Mouse (Mus musculus): ENCODE data around the gene Gpr156. TPM values are rescaled to one million over a fixed set of nuclear protein-coding genes. Genes with fewer than 3 reads are reported as not detected.

Gpr156 gene
- polyA plus RNA-seq, 1 experiment from 2014 or later: 0.04 TPM

- in situ Hi-C loops (cut with MboI; ENCODE audit: low pct_unique_long_range_greater_than_20kb): no loop called here
- ChIA-PET CTCF (interaction anchor here (1.5 to 2.4 kb wide), 2 partner anchors 9 to 48 kb away, joined by 3 to 6 read pairs; no protein-coding TSS in a partner anchor), POLR2A (no interaction called here)
- ATAC-seq (no peak), DNase-seq (ENCODE audit: low read depth, low spot score) (no peak)
- no peak for TF ChIP-seq CTCF (IDR thresholded peaks at IDR 0.05)
- H3K27me3 ChIP-seq: no peaks in the 10 kb centered on the region
These were observed 36.4 kb upstream of the Gpr156 start for GRCm38 (mm10) chr16:37879750-37880419.

- DNase-seq (ENCODE audit: low read depth, low spot score) (no peak), ATAC-seq (no peak)
- ChIA-PET POLR2A (no interaction called here), CTCF (no interaction called here)
- in situ Hi-C loops (cut with MboI; ENCODE audit: low pct_unique_long_range_greater_than_20kb): no loop called here
- no peak for TF ChIP-seq CTCF (IDR thresholded peaks at IDR 0.05)
- no peaks in the 10 kb centered on the region for H3K27me3 ChIP-seq
These were observed 35.1 kb upstream of the Gpr156 start for GRCm38 (mm10) chr16:37881168-37881567.

GRCm38 (mm10) chr16:37888986-37889385 is 27.3 kb upstream of the Gpr156 start:
- DNase-seq (ENCODE audit: low read depth, low spot score) (no peak), ATAC-seq (no peak)
- H3K27me3 ChIP-seq: no peaks in the 10 kb centered on the region
- no peak for TF ChIP-seq CTCF (IDR thresholded peaks at IDR 0.05)
- in situ Hi-C loops (cut with MboI; ENCODE audit: low pct_unique_long_range_greater_than_20kb): no loop called here
- ChIA-PET POLR2A (no interaction called here), CTCF (interaction anchor here (1.9 kb wide), 1 partner anchor 10 kb away, joined by 6 read pairs; no protein-coding TSS in a partner anchor)

GRCm38 (mm10) chr16:37892667-37893066 is 23.6 kb upstream of the Gpr156 start:
- DNase-seq (ENCODE audit: low read depth, low spot score): no peak
- POLR2A ChIA-PET: no interaction called here
- TF ChIP-seq CTCF (IDR thresholded peaks at IDR 0.05): no peak
- CTCF ChIA-PET: no interaction called here
- no peaks in the 10 kb centered on the region for H3K27me3 ChIP-seq
- in situ Hi-C loops (cut with MboI; ENCODE audit: low pct_unique_long_range_greater_than_20kb): no loop called here
- ATAC-seq: no peak

- no peak for DNase-seq (ENCODE audit: low read depth, low spot score)
- H3K27me3 ChIP-seq: no peaks in the 10 kb centered on the region
- in situ Hi-C loops (cut with MboI; ENCODE audit: low pct_unique_long_range_greater_than_20kb): no loop called here
- no peak for TF ChIP-seq CTCF (IDR thresholded peaks at IDR 0.05)
- ChIA-PET POLR2A (interaction anchor here (0.6 kb wide), 1 partner anchor 48 kb away, joined by 5 read pairs; no protein-coding TSS in a partner anchor), CTCF (no interaction called here)
- ATAC-seq: no peak
These were observed 22.9 kb upstream of the Gpr156 start for GRCm38 (mm10) chr16:37893381-37893780.

- in situ Hi-C loops (cut with MboI; ENCODE audit: low pct_unique_long_range_greater_than_20kb): no loop called here
- CTCF ChIA-PET: no interaction called here
- DNase-seq (ENCODE audit: low read depth, low spot score) (no peak), ATAC-seq (no peak)
- POLR2A ChIA-PET: no interaction called here
- no peak for TF ChIP-seq CTCF (IDR thresholded peaks at IDR 0.05)
- no peaks in the 10 kb centered on the region for H3K27me3 ChIP-seq
These were observed 22.4 kb upstream of the Gpr156 start for GRCm38 (mm10) chr16:37893942-37894341.

GRCm38 (mm10) chr16:37898790-37899189 is 17.5 kb upstream of the Gpr156 start:
- no peak for DNase-seq (ENCODE audit: low read depth, low spot score)
- CTCF ChIA-PET: no interaction called here
- no peak for TF ChIP-seq CTCF (IDR thresholded peaks at IDR 0.05)
- H3K27me3 ChIP-seq: no peaks in the 10 kb centered on the region
- ATAC-seq: no peak
- in situ Hi-C loops (cut with MboI; ENCODE audit: low pct_unique_long_range_greater_than_20kb): no loop called here
- POLR2A ChIA-PET: no interaction called here

- DNase-seq (ENCODE audit: low read depth, low spot score) (peak; percentile 54), ATAC-seq (peak; percentile 47)
- ChIA-PET POLR2A (no interaction called here), CTCF (no interaction called here)
- no peak for TF ChIP-seq CTCF (IDR thresholded peaks at IDR 0.05)
- H3K27me3 ChIP-seq: no peaks in the 10 kb centered on the region
- in situ Hi-C loops (cut with MboI; ENCODE audit: low pct_unique_long_range_greater_than_20kb): no loop called here
These were observed 16.9 kb upstream of the Gpr156 start for GRCm38 (mm10) chr16:37899357-37899756.

- POLR2A ChIA-PET: no interaction called here
- CTCF ChIA-PET: no interaction called here
- DNase-seq (ENCODE audit: low read depth, low spot score) (no peak), ATAC-seq (no peak)
- TF ChIP-seq CTCF (IDR thresholded peaks at IDR 0.05): no peak
- in situ Hi-C loops (cut with MboI; ENCODE audit: low pct_unique_long_range_greater_than_20kb): no loop called here
- H3K27me3 ChIP-seq: no peaks in the 10 kb centered on the region
These were observed 15.0 kb upstream of the Gpr156 start for GRCm38 (mm10) chr16:37901318-37901717.

GRCm38 (mm10) chr16:37906456-37906855 is 9.8 kb upstream of the Gpr156 start:
- H3K27me3 ChIP-seq: no peaks in the 10 kb centered on the region
- no peak for TF ChIP-seq CTCF (IDR thresholded peaks at IDR 0.05)
- ATAC-seq (no peak), DNase-seq (ENCODE audit: low read depth, low spot score) (no peak)
- POLR2A ChIA-PET: interaction anchor here (1.4 kb wide), 1 partner anchor 12 kb away, joined by 3 read pairs; no protein-coding TSS in a partner anchor
- in situ Hi-C loops (cut with MboI; ENCODE audit: low pct_unique_long_range_greater_than_20kb): no loop called here
- CTCF ChIA-PET: no interaction called here

GRCm38 (mm10) chr16:37911086-37911485 is 5.2 kb upstream of the Gpr156 start:
- POLR2A ChIA-PET: no interaction called here
- no peak for TF ChIP-seq CTCF (IDR thresholded peaks at IDR 0.05)
- in situ Hi-C loops (cut with MboI; ENCODE audit: low pct_unique_long_range_greater_than_20kb): no loop called here
- no peak for DNase-seq (ENCODE audit: low read depth, low spot score)
- no peak for ATAC-seq
- CTCF ChIA-PET: no interaction called here
- H3K27me3 ChIP-seq: no peaks in the 10 kb centered on the region

GRCm38 (mm10) chr16:37916818-37917201 is 514 bp downstream of the Gpr156 start:
- CTCF ChIA-PET: no interaction called here
- in situ Hi-C loops (cut with MboI; ENCODE audit: low pct_unique_long_range_greater_than_20kb): no loop called here
- POLR2A ChIA-PET: no interaction called here
- no peak for TF ChIP-seq CTCF (IDR thresholded peaks at IDR 0.05)
- DNase-seq (ENCODE audit: low read depth, low spot score): no peak
- no peaks in the 10 kb centered on the region for H3K27me3 ChIP-seq
- no peak for ATAC-seq
